Mouse (Mus musculus) stomach, embryonic 14.5 days (tissue): ENCODE measurements at regions not wholly inside any gene's neighbourhood (a gene's known extent, or its start where the extent isn't known, plus 50 kb on each side); places are given as distances from the start of the nearest gene placed in this dataset.

Experiments
- ATAC-seq: fragments of 200-750 bp; cut with Nextera tagmentation; 2 replicates; pipeline ENCODE4 v1.8.0; 2017; ENCODE audit warnings: low read depth, moderate TSS enrichment; ENCODE audit not compliant: insufficient number of reproducible peaks, insufficient read depth, low FRiP score
- H3K27ac ChIP-seq: fragments of 300-500 bp; sonication (generic); 2 replicates; pipeline ENCODE4 v1.5.1; 2014; ENCODE audit warnings: mild to moderate bottlenecking, low read length, moderate library complexity, mixed read lengths
- H3K27me3 ChIP-seq: fragments of 300-500 bp; sonication (generic); 2 replicates; pipeline ENCODE4 v1.6.1; 2014; ENCODE audit warnings: low read length, control low read depth, mixed read lengths; ENCODE audit not compliant: control insufficient read depth, insufficient read depth
- H3K36me3 ChIP-seq: fragments of 300-500 bp; sonication (generic); 2 replicates; pipeline ENCODE4 v1.6.1; 2014; ENCODE audit warnings: mild to moderate bottlenecking, control low read depth, low read length, moderate library complexity, mixed read lengths; ENCODE audit not compliant: control insufficient read depth, insufficient read depth
- H3K4me1 ChIP-seq: fragments of 300-500 bp; sonication (generic); 2 replicates; pipeline ENCODE4 v1.6.1; 2014; ENCODE audit warnings: low read length, control low read depth, mixed read lengths; ENCODE audit not compliant: control insufficient read depth, insufficient read depth
- H3K4me2 ChIP-seq: fragments of 300-500 bp; sonication (generic); replicated peaks from 2 replicates; pipeline ENCODE4 v1.6.1; 2014; ENCODE audit warnings: low read depth, low read length, control low read depth
- H3K4me3 ChIP-seq: fragments of 300-500 bp; sonication (generic); 2 replicates; pipeline ENCODE4 v1.5.1; 2014; ENCODE audit warnings: low read depth, low read length, control low read depth
- H3K9ac ChIP-seq: fragments of 300-500 bp; sonication (generic); replicated peaks from 2 replicates; pipeline ENCODE4 v1.6.1; 2014; ENCODE audit warnings: low read depth, mild to moderate bottlenecking, control low read depth, low read length, moderate library complexity, mixed read lengths
- H3K9me3 ChIP-seq: fragments of 300-500 bp; sonication (generic); 2 replicates; pipeline ENCODE4 v1.6.1; 2016; ENCODE audit warnings: low read depth, low read length, control low read depth; ENCODE audit not compliant: control insufficient read depth
- WGBS: fragments of 180-500 bp; shearing (Covaris S2); extraction: QIAGEN DNeasy Blood & Tissue Kit; methylation state at CpG from one replicate; pipeline ENCODE4 v1.1.7; 2014; 5-methylcytosine and 5-hydroxymethylcytosine counted together

- Histone ChIP-seq H3K9ac (no peak overlapping the region), H3K36me3 (no peaks in the 10 kb centered on the region), H3K9me3 (no peaks in the 10 kb centered on the region), H3K4me2 (no peak overlapping the region), H3K27me3 (no peaks in the 10 kb centered on the region), H3K4me1 (no peaks in the 10 kb centered on the region), H3K27ac (no peak overlapping the region), H3K4me3 (no peak overlapping the region)
- 77% methylated on average over 3 of the region's 3 CpGs for WGBS
- ATAC-seq: no peak
These were observed 279.2 kb upstream of the Cdyl start for GRCm38 (mm10) chr13:35380224-35381009.

- Histone ChIP-seq H3K27me3 (no peaks in the 10 kb centered on the region), H3K36me3 (no peaks in the 10 kb centered on the region), H3K4me2 (no peak overlapping the region), H3K4me1 (no peaks in the 10 kb centered on the region), H3K4me3 (no peak overlapping the region), H3K9me3 (no peaks in the 10 kb centered on the region), H3K9ac (no peak overlapping the region), H3K27ac (no peak overlapping the region)
- 66% methylated on average over 2 of the region's 2 CpGs for WGBS
- ATAC-seq: no peak
These were observed 278.0 kb upstream of the Cdyl start for GRCm38 (mm10) chr13:35381641-35382040.

GRCm38 (mm10) chr13:35383000-35383623 lies 276.5 kb upstream of the Cdyl start:
- H3K9ac ChIP-seq: no peak overlapping the region
- H3K27me3 ChIP-seq: no peaks in the 10 kb centered on the region
- H3K4me3 ChIP-seq: no peak overlapping the region
- WGBS: 32% methylated on average over 12 of the region's 12 CpGs
- peak; percentile 80; the same call in 1 of the 2 replicates for ATAC-seq
- no peaks in the 10 kb centered on the region for H3K36me3 ChIP-seq
- H3K27ac ChIP-seq: no peak overlapping the region
- H3K4me2 ChIP-seq: no peak overlapping the region
- H3K9me3 ChIP-seq: no peaks in the 10 kb centered on the region
- no peaks in the 10 kb centered on the region for H3K4me1 ChIP-seq

GRCm38 (mm10) chr13:35383624-35384018 lies 276.0 kb upstream of the Cdyl start:
- H3K36me3 ChIP-seq: no peaks in the 10 kb centered on the region
- no peak overlapping the region for H3K4me3 ChIP-seq
- H3K27me3 ChIP-seq: no peaks in the 10 kb centered on the region
- peak; percentile 77; the same call in 1 of the 2 replicates for ATAC-seq
- H3K9ac ChIP-seq: no peak overlapping the region
- H3K4me1 ChIP-seq: no peaks in the 10 kb centered on the region
- 38% methylated on average over 8 of the region's 8 CpGs for WGBS
- no peaks in the 10 kb centered on the region for H3K9me3 ChIP-seq
- H3K27ac ChIP-seq: no peak overlapping the region; the same call in 1 of the 2 replicates
- no peak overlapping the region for H3K4me2 ChIP-seq

- Histone ChIP-seq H3K9ac (no peak overlapping the region), H3K27ac (no peak overlapping the region), H3K4me1 (no peaks in the 10 kb centered on the region), H3K9me3 (no peaks in the 10 kb centered on the region), H3K4me2 (no peak overlapping the region), H3K4me3 (no peak overlapping the region), H3K27me3 (no peaks in the 10 kb centered on the region), H3K36me3 (no peaks in the 10 kb centered on the region)
- WGBS: 33% methylated on average over 1 of the region's 1 CpGs
- no peak for ATAC-seq
These were observed 271.3 kb upstream of the Cdyl start for GRCm38 (mm10) chr13:35388380-35388779.

GRCm38 (mm10) chr13:35389781-35390525 lies 269.7 kb upstream of the Cdyl start:
- H3K9ac ChIP-seq: no peak overlapping the region
- no peaks in the 10 kb centered on the region for H3K27me3 ChIP-seq
- no peak for ATAC-seq
- no peak overlapping the region for H3K4me2 ChIP-seq
- H3K9me3 ChIP-seq: no peaks in the 10 kb centered on the region
- H3K4me1 ChIP-seq: no peaks in the 10 kb centered on the region; the same call in 1 of the 2 replicates
- WGBS: 83% methylated on average over 6 of the region's 6 CpGs
- H3K36me3 ChIP-seq: no peaks in the 10 kb centered on the region
- H3K27ac ChIP-seq: no peak overlapping the region
- no peak overlapping the region for H3K4me3 ChIP-seq

GRCm38 (mm10) chr13:35390526-35390880 lies 269.1 kb upstream of the Cdyl start:
- no peak overlapping the region for H3K4me2 ChIP-seq
- H3K4me3 ChIP-seq: no peak overlapping the region
- H3K27ac ChIP-seq: no peak overlapping the region
- 78% methylated on average over 4 of the region's 4 CpGs for WGBS
- no peaks in the 10 kb centered on the region for H3K36me3 ChIP-seq
- no peaks in the 10 kb centered on the region for H3K27me3 ChIP-seq
- no peaks in the 10 kb centered on the region for H3K9me3 ChIP-seq
- H3K4me1 ChIP-seq: no peaks in the 10 kb centered on the region; the same call in 1 of the 2 replicates
- ATAC-seq: no peak
- no peak overlapping the region for H3K9ac ChIP-seq

- no peak overlapping the region for H3K4me3 ChIP-seq
- no peak overlapping the region for H3K9ac ChIP-seq
- no peaks in the 10 kb centered on the region for H3K36me3 ChIP-seq
- H3K27me3 ChIP-seq: no peaks in the 10 kb centered on the region
- H3K4me1 ChIP-seq: no peaks in the 10 kb centered on the region; the same call in 1 of the 2 replicates
- no peak for ATAC-seq
- WGBS: 84% methylated on average over 6 of the region's 6 CpGs
- no peaks in the 10 kb centered on the region for H3K9me3 ChIP-seq
- no peak overlapping the region for H3K4me2 ChIP-seq
- no peak overlapping the region for H3K27ac ChIP-seq
These were observed 267.5 kb upstream of the Cdyl start for GRCm38 (mm10) chr13:35392167-35392566.
